Mouse (Mus musculus): Measurements from ENCODE around the gene Cabin1.
"Not testable (repeated sequence)": the region's sequence is repeated elsewhere in the genome, so short reads cannot be mapped to it uniquely, and the experiment has no call there.

Gene Cabin1

GRCm38 (mm10) chr10:75763682-75764518 is at the start of gene Cabin1:
Gene Cabin1, minus strand, starts transcription at chr10:75764341.
- DNase-seq (ENCODE audit: low spot score): peak; percentile 98

DNA sequence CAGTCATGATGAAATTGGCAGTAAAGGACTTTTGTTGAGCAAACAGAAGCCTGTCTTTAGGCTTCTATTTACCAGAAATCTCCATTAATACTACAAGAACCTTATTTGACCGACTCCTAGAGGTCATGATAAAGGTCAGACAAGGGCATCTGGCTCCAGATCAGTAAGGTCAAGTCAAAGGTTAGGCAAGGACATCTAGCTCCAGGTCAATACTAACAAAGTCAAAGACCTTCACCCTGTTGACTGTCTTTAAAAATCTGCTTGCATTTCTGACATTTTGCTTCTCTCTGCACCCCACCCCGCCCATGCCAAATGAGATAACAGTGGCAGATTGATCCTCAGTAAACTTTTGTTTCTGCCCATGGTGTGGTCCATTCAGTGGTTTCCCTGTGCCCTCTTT is 40.1 kb upstream of the Cabin1 start:
- DNase-seq (ENCODE audit: low spot score): no peak

DNA sequence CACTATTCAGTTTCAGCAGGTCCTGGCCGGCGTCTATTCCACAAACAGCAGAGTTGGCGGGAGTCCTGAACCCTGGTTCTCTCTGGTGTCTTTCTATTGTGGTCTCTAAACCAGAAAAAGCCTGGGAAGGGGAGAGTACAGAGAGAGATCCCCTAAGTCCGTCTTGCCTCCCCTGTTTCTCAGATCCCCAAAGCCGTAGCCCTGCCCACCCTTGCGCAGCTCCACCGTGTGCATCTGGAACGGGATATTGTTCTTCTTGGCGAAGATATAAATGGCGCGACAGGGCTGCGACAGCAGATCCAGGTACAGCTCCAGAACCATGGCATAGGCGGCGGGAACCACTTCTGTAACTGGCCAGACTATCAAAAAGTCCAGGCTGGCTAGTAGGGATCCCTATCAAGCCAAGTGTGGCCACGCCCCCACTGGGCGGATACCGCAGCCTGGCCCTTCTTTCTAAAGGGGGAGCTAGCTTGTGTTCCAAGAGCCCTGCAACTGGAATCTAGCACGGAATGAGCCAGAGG is 34.1 kb upstream of the Cabin1 start, which contains the start of gene Gstt1:
TSS of gene Gstt1 (minus strand) at position 409 of the 521 bp plus-strand sequence.
- peak; percentile 39 for DNase-seq (ENCODE audit: low spot score)

DNA sequence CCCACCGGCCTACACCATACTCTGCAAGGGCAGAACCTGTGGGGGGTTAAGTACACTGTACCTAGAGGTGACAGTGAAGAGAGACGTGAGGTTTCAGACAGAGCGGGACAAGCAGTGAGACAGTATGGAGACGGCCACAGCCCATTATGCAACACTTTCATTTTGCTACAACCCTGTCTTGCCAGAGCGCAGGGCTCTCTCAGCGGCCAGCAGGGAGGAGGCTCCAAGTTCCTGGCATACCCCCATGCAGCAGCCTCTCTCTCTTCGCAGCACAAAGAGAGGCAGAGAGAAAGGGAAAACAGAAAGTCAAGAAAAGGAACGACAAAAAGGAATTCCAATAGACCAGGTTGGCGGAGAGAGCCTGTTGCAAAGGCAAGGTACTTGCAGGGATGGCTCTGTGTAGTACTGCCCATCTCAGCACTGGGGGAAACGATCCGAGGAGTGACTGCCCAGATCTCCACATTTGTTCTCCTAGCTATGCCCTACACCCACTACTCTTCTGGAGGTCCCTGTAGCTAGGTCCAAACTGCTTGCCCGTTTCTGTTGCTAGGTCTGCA is 33.6 kb upstream of the Cabin1 start:
- peak; percentile 32 for DNase-seq (ENCODE audit: low spot score)

DNA sequence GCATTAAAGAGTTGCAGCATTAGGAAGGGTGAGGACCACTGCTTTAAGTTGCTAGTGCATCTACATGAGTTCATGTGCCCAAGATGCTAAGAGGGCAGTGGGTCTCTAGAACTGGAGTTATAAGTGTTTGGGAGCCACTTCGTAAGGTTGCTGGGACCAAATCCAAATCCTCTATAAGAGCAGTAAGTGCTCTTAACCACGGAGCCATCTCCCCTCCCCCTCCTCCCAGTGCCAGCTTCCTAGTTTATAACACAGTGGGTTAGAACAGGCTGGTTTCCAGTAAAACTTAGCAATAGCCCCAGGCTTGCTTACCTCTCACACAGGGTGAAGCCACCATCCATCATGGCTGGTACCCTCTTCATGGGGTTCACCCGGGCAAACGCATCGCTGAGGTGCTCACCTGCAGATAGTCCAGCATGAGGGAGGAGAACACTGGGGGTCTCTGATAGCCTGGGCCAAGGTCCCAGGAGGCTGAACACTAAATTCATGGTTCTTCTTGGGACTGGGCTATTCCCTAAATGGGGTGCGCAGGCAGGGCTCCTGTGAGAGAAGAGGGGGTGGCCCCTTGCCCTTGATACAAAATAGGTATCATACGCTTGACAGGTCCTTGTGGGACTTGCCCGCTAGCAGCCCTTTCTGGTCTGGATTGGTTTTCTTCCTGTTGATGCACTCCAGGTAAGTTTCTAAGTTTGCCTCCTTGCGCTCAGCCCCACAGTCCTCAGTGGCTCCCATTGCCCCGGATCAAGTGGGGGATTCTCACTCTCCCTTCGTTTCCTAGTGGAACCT is 32.8 kb upstream of the Cabin1 start:
- no peak for DNase-seq (ENCODE audit: low spot score)

GRCm38 (mm10) chr10:75794880-75795279 is 30.7 kb upstream of the Cabin1 start:
- no peak for DNase-seq (ENCODE audit: low spot score)

DNA sequence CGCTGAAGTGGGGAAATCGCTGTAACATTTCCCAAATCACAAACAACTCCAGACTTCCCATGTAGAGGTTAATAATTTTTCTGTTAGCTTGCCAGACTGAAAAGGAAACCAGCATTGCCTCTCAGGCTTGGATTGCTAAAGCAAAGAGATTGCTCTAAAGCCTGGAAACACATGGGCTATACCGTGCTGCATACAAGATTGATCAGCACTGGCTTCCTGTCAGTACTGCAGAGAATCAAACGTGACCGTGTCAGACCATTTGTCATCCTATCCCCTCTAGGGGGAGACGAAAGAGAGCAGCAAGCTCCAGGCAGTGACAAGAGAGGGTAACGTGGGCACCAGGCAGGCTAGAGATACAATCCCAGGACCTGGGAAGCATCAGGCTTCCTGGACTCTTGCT is 26.6 kb upstream of the Cabin1 start:
- DNase-seq (ENCODE audit: low spot score): no peak

DNA sequence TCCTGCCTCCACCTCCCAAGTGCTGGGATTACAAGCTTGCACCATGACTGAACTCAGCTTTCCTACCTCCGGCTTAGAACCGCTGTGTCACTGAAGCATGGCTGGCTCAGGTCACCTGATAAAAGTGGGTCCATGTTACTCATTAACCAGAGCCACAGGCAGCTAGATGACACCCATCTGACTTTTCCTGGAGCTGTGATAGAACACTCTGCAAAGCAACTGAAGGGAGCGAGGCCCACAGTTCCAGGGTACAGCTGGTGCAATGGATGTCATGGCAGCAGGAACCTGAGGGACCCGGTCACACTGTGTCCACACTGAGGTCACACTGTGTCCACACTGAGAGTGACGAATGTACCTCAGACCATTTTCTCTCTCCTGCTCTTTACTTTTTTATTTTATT is 25.7 kb upstream of the Cabin1 start:
- no peak for DNase-seq (ENCODE audit: low spot score)

- DNase-seq (ENCODE audit: low spot score): no peak
These were observed 25.1 kb upstream of the Cabin1 start for GRCm38 (mm10) chr10:75789081-75789735.

- no peak for DNase-seq (ENCODE audit: low spot score)
These were observed 24.1 kb upstream of the Cabin1 start for GRCm38 (mm10) chr10:75788277-75788676.

DNA sequence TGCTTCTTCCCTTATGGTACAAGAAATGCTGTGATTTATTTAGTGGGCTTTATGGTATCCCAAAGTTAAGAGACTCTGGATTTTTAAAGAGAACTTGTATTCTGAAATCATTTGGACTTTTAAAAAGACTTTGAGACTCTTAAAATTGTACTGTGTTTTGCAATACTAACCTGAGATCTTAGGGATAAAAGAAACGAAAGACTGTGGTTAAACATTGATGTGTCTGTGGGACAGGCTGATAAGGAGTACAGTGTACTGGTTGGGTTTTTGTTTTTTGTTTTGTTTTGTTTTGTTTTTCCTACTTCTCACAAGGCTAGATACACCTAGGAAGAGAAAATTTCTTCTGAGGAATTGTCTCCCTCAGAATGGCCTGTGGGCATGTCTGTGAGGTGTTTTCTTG is 21.3 kb upstream of the Cabin1 start:
- DNase-seq (ENCODE audit: low spot score): no peak

DNA sequence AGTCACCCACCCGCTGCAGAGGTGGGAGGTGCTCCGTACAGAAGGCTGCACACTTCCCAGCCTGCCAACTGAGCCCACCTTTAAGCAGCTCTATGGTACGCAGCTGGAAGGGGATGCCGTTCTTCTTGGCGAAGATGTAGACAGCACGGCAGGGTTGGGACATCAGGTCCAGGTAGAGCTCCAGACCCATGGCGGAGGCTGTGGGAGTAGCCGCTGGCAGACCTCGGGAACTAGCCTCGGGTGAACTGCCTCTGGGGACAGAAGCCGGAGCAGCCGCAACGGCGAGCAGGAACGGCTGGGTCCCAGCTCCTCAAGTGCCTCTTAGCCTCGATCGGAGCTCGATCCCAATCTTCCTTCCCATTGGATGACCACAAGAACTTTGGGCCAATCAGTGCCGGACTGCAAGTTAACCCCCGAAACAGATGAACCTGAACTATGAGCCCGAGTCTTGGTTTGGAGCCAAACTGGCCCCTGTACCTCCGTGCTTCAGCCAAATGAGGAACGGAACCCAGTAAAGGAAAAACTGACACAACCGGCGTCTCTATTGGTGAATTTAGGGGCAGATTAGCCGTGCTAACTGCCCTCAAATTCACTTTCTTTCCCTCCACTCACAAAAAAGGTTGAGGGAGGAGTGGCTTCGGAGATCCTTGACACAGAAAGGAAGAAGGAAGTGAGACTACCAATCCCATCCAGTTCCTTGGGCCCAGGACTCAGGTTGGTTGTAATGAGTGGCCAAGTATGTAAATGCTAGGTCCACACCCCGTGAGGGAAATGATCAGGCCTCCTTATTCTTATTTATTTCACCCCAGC is 16.8 kb upstream of the Cabin1 start, which contains the start of the genes Gm20441 and Gstt3:
TSS of gene Gm20441 (minus strand) at position 186 of the 810 bp plus-strand sequence.
TSS of gene Gstt3 (minus strand) at position 646 of the 810 bp plus-strand sequence.
- peak; percentile 73 for DNase-seq (ENCODE audit: low spot score)

GRCm38 (mm10) chr10:75779206-75780174 is 15.3 kb upstream of the Cabin1 start:
- DNase-seq (ENCODE audit: low spot score): no peak

DNA sequence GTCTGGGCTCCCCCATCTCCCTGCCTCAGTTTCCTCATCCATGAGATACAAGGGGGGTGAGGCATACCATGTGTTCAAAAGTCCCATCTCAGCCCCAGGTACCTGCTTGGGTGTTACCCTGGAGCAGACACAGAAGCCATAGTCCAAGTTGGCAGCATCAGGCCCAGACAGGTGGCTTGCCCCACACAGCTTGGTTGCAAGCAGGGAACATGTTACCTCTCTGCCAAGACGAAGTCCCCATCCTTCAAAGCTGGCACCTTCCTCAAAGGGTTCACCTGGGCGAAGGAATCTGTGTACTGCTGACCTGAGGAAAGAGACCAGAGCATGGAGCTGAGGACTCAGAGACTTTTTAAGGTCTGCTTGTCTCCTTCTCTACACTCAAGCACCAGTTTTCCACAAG is 13.7 kb upstream of the Cabin1 start:
- DNase-seq (ENCODE audit: low spot score): no peak

DNA sequence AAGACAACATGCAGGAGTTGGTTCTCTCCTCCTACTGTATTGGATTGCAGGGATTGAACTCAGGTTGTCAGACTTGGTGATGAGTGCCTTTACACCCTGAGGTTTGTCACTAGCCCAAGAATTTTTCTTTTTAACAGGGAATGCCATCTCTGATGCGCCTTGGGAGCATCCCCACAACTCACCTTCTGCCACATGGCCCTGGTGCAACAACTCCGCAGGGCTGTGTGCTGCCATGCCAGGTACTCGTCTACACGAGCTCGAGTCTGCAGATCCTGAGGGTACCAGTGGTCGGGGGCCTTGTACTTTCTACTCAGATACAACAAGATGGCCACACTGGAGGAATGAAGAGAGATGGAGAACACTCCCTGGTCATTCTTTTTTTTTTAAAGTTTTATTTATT is 12.4 kb upstream of the Cabin1 start:
- no peak for DNase-seq (ENCODE audit: low spot score)

DNA sequence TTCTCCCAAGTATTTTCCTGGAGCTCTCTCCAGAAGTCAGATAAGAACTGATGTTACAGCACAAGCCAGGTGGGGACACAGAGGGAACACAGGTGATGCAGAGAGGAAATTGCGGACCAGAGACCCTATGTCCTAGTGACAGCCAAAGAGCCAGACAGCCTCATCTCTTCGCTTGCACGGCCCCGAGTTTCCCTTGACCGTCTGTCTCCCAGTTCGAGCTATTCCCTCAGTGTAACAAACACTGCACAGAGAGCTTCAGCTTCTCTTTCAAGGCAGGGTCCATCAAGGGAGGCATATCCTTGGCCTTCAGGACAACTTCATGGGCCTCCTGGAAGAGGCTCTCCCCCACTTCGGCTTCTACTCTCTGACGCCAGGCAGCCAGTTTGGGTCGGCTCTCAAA is 10.4 kb upstream of the Cabin1 start:
- no peak for DNase-seq (ENCODE audit: low spot score)

DNA sequence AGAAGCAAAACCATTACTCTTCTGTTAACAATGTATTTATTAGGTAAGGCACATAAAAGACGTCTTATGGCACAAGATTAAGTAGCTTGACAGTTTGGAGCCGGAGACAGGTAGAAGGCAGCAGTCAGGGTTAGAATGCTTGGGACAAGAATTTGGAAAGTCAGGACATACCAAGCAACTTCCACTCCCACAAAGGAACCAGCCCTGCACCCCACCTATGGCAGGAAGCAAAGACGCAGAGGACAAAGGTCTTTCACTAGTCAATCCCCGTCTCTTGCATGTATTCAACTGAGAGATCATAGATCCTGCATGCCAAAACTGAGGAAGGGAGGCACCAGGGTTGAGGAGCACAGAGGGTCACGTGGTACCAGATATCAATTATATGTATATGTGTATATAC is 10.0 kb upstream of the Cabin1 start:
- DNase-seq (ENCODE audit: low spot score): no peak

DNA sequence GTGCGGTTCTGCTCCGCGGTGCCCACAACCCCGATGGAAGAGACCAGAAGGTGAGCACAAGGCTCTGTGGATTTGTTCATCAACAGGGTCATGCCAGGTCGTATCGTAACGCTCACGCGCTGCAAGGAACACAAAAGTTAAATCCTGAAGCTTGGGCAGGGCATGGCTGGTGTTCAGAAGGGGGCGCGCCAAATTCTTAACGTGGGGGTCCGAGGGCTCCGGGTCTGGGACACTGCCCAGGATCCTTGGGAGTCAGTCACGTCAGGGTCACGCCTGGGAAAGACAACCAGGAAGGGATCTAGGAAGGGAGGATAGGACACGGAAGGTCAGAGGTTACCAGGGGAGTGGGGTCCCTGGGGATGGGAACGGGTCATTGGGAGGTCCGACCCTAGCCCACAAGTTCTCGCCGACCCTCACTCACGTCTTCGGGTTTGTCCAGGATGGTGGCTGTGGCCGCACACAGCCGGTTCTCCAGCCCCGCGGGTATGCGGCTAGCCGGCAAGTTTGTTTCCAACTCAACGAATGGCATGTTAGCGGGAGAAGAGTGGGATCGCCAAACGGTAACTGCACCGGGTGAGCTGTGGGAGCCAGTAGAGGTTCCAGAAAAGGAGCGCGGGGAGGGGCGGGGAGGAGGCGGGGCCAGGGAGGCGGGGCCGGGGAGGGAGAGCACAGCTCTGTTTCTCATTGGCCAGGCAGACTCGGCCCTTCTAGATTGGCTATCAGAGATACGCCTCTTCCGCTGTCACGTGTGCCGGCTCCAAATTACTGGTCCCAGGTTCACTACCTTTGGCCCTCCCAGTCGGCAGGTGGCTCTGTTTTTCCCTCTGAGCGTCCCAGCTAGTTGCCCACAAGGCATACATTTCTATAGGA is 8.9 kb upstream of the Cabin1 start, which contains the start of gene Ddt:
TSS of gene Ddt (minus strand) at position 620 of the 870 bp plus-strand sequence.
- DNase-seq (ENCODE audit: low spot score): peak; percentile 89

DNA sequence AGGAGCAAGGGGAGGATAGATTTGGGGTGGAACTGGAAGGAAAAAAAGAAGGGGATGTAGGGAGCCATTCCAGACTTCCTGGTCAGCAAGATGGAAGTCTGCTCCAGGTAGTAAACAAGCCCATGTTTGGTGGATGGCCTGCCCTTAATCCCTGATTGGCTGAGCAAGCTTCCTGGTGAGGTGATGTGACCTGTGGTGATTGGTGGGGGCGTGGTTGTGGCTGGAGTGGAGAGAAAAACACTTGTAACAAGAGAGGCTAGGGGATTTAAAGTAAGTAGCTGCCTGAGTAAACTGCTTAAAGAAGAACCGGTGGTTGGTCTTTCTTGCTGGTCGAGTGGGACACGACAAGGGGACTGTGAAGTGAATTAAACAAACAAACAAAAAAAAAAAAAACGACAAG is 3.6 kb upstream of the Cabin1 start:
- not testable (repeated sequence) for DNase-seq (ENCODE audit: low spot score)

Data from testis, postnatal 14 days (tissue).